Mouse (Mus musculus): ENCODE measurements around the gene Cnr1. TPM values are rescaled to one million over a fixed set of nuclear protein-coding genes. Genes with fewer than 3 reads are reported as not detected.

Cnr1 gene
- total and polyA plus RNA-seq, 2 experiments from 2014 or later: 33.1 to 123 TPM

- no peaks in the 10 kb centered on the region for H3K9me3 ChIP-seq (ENCODE audit: low read length)
- H3K27ac ChIP-seq (ENCODE audit: low read depth, low read length): no peak overlapping the region
- ATAC-seq (ENCODE audit: low FRiP score) (no peak), DNase-seq (ENCODE audit: low spot score) (no peak)
- H3K9ac ChIP-seq (replicated peaks; ENCODE audit: low read length, poor library complexity, severe bottlenecking): no peak overlapping the region
- H3K27me3 ChIP-seq (ENCODE audit: insufficient read depth, low read length): no peaks in the 10 kb centered on the region
- H3K4me2 ChIP-seq (ENCODE audit: low read depth, low read length, poor library complexity, severe bottlenecking): no peak overlapping the region
- no peak overlapping the region for H3K4me3 ChIP-seq (ENCODE audit: low read depth, low read length)
- H3K4me1 ChIP-seq (ENCODE audit: insufficient read depth, low read length): no peaks in the 10 kb centered on the region
- no peaks in the 10 kb centered on the region for H3K36me3 ChIP-seq (ENCODE audit: insufficient read depth, low read length)
- 82% methylated on average over 3 of the region's 3 CpGs for WGBS
- no peak for TF ChIP-seq CTCF (IDR thresholded peaks at IDR 0.05)
These were observed 46.3 kb downstream of the Cnr1 start for GRCm38 (mm10) chr4:33970726-33971125.

- no peak overlapping the region for H3K4me2 ChIP-seq (ENCODE audit: low read depth, low read length, poor library complexity, severe bottlenecking)
- H3K4me1 ChIP-seq (ENCODE audit: insufficient read depth, low read length): peaks cover 3% of the 10 kb centered on the region; the same call in 1 of the 2 replicates
- WGBS: 88% methylated on average over 5 of the region's 5 CpGs
- ATAC-seq (ENCODE audit: low FRiP score) (no peak), DNase-seq (ENCODE audit: low spot score) (no peak)
- H3K4me3 ChIP-seq (ENCODE audit: low read depth, low read length): no peak overlapping the region
- H3K9ac ChIP-seq (replicated peaks; ENCODE audit: low read length, poor library complexity, severe bottlenecking): no peak overlapping the region
- H3K27ac ChIP-seq (ENCODE audit: low read depth, low read length): no peak overlapping the region
- no peaks in the 10 kb centered on the region for H3K36me3 ChIP-seq (ENCODE audit: insufficient read depth, low read length)
- TF ChIP-seq CTCF (IDR thresholded peaks at IDR 0.05): no peak
- H3K27me3 ChIP-seq (ENCODE audit: insufficient read depth, low read length): no peaks in the 10 kb centered on the region
- H3K9me3 ChIP-seq (ENCODE audit: low read length): no peaks in the 10 kb centered on the region
These were observed 64.2 kb downstream of the Cnr1 start for GRCm38 (mm10) chr4:33988466-33989089.

GRCm38 (mm10) chr4:33992687-33993086, 68.3 kb downstream of the Cnr1 start:
- peak; percentile 54; the same call in 1 of the 2 replicates for ATAC-seq (ENCODE audit: low FRiP score)
- H3K27me3 ChIP-seq (ENCODE audit: insufficient read depth, low read length): no peaks in the 10 kb centered on the region
- H3K4me2 ChIP-seq (ENCODE audit: low read depth, low read length, poor library complexity, severe bottlenecking): no peak overlapping the region
- peaks cover 3% of the 10 kb centered on the region; the same call in 1 of the 2 replicates for H3K4me1 ChIP-seq (ENCODE audit: insufficient read depth, low read length)
- no peak overlapping the region for H3K9ac ChIP-seq (replicated peaks; ENCODE audit: low read length, poor library complexity, severe bottlenecking)
- no peaks in the 10 kb centered on the region for H3K36me3 ChIP-seq (ENCODE audit: insufficient read depth, low read length)
- peak overlapping the region; percentile 33; the same call in 1 of the 2 replicates for H3K27ac ChIP-seq (ENCODE audit: low read depth, low read length)
- no peaks in the 10 kb centered on the region for H3K9me3 ChIP-seq (ENCODE audit: low read length)
- no peak for TF ChIP-seq CTCF (IDR thresholded peaks at IDR 0.05)
- DNase-seq (ENCODE audit: low spot score): peak; percentile 8
- WGBS: 23% methylated on average over 2 of the region's 3 CpGs
- H3K4me3 ChIP-seq (ENCODE audit: low read depth, low read length): no peak overlapping the region

- Histone ChIP-seq H3K36me3 (ENCODE audit: insufficient read depth, low read length) (no peaks in the 10 kb centered on the region), H3K27ac (ENCODE audit: low read depth, low read length) (no peak overlapping the region), H3K9me3 (ENCODE audit: low read length) (no peaks in the 10 kb centered on the region), H3K9ac (replicated peaks; ENCODE audit: low read length, poor library complexity, severe bottlenecking) (no peak overlapping the region), H3K4me2 (ENCODE audit: low read depth, low read length, poor library complexity, severe bottlenecking) (no peak overlapping the region), H3K4me1 (ENCODE audit: insufficient read depth, low read length) (peaks cover 3% of the 10 kb centered on the region; the same call in 1 of the 2 replicates), H3K4me3 (ENCODE audit: low read depth, low read length) (no peak overlapping the region), H3K27me3 (ENCODE audit: insufficient read depth, low read length) (no peaks in the 10 kb centered on the region)
- DNase-seq (ENCODE audit: low spot score) (no peak), ATAC-seq (ENCODE audit: low FRiP score) (no peak)
- TF ChIP-seq CTCF (IDR thresholded peaks at IDR 0.05): no peak
These were observed 72.0 kb downstream of the Cnr1 start for GRCm38 (mm10) chr4:33996382-33996781.

Other genes with a start within 250 kb of the Cnr1 start
- gene Spaca1, start 125.6 kb downstream of the Cnr1 start, total RNA-seq (2014; rRNA removed): 0.61 TPM in 1 of 2 replicates, not detected in the other
- gene Spaca1, start 125.6 kb downstream of the Cnr1 start, polyA plus RNA-seq (2015; fragmentation: Nextera tagmentation; extraction: Ambion mirVana): 0.80 and 1.1 TPM in 2 replicates

All from midbrain, postnatal 0 days (tissue).